Mouse (Mus musculus) ES-Bruce4 (cell line): ENCODE measurements around the gene Lypla2.

ENCODE experiments used
- CTCF ChIP-seq: IDR thresholded peaks from one replicate; pipeline ENCODE4 v1.8.1; 2011; ENCODE audit warnings: low read depth, low read length
- EP300 ChIP-seq: IDR thresholded peaks from 2 replicates; pipeline ENCODE4 v1.6.1; 2011; ENCODE audit warnings: low read depth, low read length; ENCODE audit not compliant: insufficient read depth
- POLR2A ChIP-seq: IDR thresholded peaks from one replicate; pipeline ENCODE4 v1.8.1; 2011; ENCODE audit warnings: low read length; ENCODE audit not compliant: insufficient read depth

DNA sequence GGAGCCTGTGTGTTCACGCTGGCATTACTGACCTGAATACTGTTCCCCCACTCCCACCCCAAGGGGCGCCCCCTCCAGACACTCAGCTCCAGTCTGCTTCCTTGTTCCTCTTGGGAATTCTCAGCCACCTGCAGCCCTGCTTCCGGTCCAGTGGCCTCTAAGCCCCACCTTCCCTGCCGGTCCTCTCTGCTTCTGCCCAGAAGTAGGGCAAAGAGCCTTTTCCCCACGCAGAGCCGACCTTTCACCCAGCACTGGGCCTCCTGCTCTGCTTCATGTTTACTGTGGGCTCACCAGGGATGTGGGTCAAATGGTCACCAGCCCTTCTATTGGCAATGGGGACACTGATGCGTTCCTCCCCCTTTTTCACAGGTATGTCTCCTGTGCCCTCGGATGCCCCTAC, 14.1 kb downstream of the Lypla2 start:
- TF ChIP-seq POLR2A: no peak
- no peak for TF ChIP-seq CTCF
- TF ChIP-seq EP300: no peak
